Mouse (Mus musculus) E14TG2a.4 (cell line): ENCODE results near the gene Sstr2.

ENCODE experiments used
- CTCF ChIP-seq: conservative IDR thresholded peaks from 2 replicates; pipeline ENCODE4 v1.5.1; 2014; ENCODE audit warnings: low read length
- NANOG ChIP-seq: IDR thresholded peaks from 2 replicates; pipeline ENCODE4 v1.6.1; 2014; ENCODE audit warnings: borderline replicate concordance, low read length, mixed read lengths

GRCm38 (mm10) chr11:113658319-113658718 is 39.2 kb downstream of the Sstr2 start:
- TF ChIP-seq CTCF (no peak), NANOG (no peak)
